Mouse (Mus musculus) c-Kit-positive CD71-positive TER-119-negative erythroid progenitor cells, embryonic 14.5 days (primary cell): ENCODE measurements around the gene 9430097D07Rik.

ENCODE experiments used
- DNase-seq: peaks from one replicate; pipeline ENCODE4 v3.0.0-alpha.2; 2013; ENCODE audit warnings: low read depth

The 9430097D07Rik gene

DNA sequence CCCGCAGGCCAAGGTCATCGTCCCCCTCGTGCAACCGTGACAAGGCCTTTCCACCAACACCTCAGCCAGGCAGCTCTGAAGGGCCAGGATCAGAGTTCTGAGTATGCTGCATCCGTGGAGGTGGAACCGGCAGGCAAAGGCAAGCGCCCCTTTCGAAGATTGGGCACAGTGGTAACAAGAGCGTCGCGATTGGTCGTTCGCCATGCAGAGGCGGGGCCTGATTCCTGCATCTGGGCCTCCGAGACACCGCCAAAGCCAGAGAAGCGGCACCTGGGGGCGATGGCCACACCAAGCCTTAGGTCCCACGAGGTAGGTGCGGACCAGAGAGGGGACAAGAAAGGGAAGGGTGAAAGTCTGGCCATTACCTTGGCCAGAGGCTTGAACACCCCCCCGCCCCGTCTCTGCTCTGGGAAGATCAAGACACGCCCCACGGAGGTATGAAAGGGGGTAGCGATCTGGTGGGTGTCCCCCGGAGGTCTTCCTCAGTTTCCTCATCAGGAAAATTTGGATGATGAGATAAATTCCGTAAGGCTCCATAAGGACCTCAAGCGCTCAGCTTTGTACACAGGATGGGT lies at the start of gene 9430097D07Rik:
Gene 9430097D07Rik, minus strand, starts transcription at position 99 of the 575 bp plus-strand sequence.
- peak; percentile 60 for DNase-seq

DNA sequence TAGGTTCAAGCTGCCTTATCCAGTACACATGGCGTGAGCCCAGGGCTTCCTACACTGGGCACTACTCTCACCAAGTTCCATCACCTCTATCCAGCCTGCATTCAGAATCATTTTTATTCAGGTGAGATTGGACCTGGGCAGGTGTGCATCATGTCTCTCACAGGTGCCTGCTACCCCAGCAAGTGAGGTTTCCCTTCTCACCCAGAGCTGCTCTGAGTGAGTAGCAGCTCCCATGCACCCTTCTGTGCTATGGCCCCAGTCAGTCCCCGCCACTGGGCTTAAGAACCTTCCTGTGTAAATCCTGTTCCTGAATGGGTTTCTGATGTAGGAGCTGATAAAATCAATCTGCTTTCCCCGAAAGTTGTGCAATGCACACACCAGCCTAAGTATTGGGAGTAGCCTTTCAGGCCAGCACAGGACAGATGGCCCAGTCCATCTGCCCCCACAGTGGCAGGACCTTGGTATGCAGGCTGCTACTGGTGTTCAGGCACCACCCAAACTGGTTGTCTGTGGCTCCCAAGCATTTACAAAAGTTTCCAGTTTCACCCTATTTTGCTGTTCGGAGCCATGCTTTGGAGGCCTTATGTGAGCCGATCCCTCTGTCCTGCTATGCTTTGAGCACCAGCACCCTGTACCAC lies 48.7 kb upstream of the 9430097D07Rik start:
- no peak for DNase-seq

DNA sequence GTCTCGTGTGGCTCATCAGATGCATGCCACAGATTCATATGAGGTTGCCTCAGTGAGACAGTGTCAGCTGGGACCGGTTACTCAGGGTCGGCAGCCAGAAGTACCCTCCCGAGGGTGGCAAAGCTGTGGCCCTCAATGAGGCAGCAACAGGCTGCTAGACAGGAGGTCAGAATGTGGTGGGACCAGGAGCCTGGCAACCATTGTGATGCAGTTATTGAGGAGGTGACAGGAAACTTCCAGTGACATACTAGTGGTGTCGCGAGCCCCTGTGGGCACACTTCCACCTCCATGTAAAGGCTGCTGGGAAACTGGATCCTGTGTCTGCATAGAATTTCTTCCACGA lies 46.0 kb upstream of the 9430097D07Rik start, which contains the start of gene Ak1:
Gene Ak1, plus strand, starts transcription at position 242 of the 343 bp plus-strand sequence.
- no peak for DNase-seq

DNA sequence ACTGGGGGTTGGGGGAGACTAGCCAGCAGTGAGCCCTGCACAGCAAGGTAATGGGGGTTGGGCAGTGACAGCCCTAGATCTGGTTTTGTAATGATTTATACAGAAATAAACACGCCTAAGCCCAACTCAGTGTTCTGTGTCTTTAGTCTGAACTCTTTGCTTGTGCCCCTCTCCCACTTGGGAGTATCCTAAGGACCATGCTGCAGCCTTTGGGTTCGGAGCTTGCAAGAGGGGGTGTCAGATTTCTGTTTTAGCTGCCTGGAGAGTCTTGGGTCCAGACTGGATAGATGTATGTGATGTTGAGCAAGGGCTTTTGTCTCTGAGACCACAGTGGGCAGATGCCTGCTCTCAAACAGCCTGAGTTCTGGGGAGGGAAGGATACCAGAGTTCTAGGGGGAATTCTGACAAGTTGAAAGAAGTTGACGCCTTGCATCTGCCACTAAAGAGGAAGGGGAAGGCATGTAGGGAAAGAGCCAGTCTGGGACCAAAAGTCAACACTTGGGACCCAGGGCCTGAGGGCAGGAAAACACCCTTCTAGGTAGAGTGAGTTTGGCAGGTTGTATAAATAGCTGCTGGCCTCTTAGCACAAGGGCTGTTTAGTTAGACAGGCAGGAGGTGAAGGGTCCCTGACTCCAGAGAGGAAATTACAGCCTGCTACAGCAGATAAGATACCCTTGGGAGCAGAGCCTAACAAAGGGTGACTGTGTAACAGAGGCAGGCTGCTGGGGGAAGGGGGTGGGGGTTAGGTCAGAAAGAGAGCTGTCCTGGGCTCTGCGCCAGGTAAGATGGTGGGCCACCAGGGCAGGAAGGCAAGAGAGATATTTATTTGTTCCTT lies 45.4 kb upstream of the 9430097D07Rik start:
- no peak for DNase-seq

DNA sequence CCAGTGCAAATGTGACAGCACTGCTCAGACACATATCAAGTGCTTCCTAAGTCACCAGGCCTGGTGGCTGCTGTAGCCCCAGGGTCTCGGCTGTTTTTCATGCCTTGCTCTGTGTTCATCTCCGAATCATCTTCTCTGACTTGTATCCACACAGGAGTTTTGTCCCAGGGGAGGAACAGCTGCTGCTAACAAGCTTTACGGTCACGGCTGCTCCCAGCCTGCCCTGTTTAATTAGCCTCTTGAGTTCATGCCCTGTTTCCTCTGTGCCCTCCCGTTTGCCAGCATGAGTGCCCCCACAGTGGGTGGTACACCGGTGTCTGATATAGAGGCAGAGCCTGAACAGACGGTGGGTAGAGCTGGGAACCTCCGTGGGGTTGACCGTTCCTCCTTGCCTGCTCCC lies 42.6 kb upstream of the 9430097D07Rik start:
- no peak for DNase-seq

DNA sequence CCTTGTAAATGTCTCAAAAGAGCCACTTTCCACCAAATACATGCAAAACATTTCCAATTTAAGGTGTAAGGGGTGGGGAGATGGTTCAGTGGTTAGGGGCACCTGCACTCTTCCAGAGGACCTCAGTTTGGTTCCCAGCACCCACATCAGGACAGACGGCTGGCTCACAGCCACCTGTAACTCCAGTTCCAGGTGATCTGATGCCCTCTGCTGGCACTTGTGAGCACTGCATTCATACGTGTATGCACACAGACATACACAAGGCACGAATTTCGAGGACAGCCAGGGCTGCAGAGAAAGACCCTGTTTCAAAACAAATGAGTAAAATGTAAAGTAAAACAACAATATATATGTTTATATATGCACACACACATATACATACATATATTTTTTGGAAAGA lies 42.1 kb upstream of the 9430097D07Rik start:
- DNase-seq, result no peak

DNA sequence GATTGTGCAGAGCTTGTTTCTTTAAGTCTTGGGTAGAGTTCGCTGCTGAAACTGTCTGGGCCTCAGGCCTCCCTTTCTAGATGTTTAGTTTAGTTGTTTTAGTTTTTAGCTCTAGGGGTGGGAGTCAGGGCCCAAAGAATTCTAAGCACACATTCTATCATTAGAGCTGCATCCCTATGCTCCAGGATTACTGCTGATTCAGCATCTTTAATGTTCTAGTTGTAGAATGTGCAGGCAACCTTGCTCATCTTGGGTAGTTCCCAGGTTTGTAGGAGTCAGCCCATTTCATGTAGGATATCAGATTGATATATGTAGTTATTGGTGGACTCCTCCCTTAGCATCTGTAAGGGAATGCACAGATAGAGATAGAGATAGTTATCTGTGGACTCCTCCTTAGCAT lies 41.6 kb upstream of the 9430097D07Rik start:
- DNase-seq, result no peak

DNA sequence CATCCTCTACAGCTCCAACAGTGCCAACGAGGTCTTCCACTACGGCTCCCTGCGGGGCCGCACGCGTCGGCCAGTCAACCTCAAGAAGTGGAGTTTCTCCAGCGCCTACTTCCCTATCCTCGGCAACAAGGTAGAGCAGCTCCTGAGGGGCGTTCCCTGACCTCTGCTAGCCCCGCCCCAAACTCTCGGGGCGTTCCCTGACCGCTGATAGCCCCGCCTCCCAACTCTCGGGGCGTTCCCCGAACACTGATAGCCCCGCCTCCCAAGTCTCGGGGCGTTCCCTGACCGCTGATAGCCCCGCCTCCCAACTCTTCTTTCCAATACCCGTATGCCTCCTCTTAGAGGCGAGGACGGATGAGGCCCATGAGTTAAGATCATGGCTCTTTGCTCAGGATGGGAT lies 36.8 kb upstream of the 9430097D07Rik start:
- DNase-seq, result no peak

DNA sequence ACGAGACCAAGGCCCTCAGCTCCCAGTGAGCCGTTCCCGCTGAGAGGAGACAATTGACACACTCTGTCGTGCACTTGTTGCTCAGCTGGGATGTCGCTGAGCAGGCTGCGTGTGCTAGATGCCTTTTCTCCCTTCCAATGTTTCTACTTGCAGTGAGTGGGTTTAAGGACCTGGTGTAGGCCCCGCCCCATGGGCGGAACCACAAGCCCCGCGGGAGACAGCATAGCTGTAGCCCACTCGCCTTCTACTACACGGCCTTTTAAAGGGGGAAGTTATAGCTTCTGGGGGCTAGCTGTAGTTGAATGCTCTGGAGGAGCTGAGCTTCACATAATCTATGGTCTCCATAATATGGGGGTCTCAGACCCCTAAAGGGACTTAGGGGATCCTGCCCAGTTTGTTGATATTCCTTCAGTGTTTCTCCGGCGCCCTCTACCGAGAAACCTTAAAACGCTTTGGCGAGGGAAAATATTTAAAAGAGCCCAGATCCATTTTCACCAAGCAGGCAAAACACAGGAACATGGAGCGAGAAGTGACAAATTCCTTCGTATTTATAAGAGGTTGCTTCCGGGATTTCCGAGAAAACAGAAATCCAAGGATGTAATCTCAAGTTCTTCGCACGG lies 35.2 kb upstream of the 9430097D07Rik start:
- no peak for DNase-seq

DNA sequence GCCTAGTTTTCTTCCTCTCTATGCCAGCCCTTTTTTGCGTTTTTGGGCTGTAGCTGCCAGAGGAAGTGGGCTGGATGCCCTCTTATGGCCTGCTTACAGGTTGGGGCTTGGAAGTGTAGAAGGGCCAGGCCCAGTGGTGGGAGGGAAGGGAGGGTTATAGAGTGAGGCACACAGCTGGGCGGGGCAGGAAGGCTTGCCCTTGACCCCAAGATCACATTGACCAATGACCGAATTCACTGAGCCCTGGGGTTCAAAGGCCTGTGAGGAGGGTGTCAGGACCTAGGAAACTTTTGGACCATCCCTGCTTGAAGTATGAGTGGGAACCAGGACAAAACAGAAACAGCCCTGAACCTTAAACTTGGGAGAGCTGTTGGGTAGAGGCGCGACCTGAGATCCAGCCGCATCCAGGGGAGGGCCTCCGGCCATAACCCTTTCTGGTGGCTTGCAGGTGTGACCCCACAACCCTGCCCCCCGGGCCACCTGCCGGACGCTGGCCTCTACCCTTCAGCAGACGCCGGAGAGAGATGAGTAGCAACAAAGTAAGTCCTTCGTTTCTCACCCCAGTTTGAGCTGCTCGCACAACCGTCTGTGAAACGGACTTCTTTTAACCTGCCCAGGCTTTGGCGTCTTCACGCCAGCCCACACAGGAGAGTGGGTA lies 33.4 kb upstream of the 9430097D07Rik start:
- no peak for DNase-seq

DNA sequence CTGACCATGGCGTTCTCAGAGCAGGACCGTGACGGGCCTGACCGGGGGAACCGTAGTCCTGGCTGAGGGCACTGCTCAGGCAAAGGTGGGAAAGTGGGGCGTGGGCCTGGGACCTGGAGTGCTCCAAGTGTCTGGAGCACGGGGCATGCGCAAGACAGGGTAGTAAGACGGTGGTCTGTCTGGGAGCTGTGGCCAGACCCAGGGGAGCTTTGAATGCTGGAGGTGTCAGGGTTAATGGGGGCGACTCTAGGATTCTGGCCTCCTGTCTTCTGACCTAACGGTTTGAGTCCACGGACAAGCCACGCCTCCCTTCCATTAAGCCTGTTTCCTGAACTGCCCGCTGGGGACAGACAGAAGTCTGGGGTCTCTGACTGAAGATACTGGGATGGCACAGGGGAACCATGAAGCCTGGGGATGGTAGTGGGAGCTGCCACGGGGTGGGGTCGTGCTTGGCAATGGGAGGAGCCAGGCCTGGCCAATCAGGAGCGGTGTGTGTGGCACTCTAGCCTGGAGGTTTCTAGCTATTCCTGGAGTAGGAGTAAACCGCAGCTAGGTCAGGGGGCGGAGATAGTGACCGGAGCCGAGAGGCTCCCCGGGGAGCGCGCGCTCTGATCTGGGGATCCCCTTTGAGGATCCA lies 32.8 kb upstream of the 9430097D07Rik start:
- DNase-seq, result peak; percentile 80

DNA sequence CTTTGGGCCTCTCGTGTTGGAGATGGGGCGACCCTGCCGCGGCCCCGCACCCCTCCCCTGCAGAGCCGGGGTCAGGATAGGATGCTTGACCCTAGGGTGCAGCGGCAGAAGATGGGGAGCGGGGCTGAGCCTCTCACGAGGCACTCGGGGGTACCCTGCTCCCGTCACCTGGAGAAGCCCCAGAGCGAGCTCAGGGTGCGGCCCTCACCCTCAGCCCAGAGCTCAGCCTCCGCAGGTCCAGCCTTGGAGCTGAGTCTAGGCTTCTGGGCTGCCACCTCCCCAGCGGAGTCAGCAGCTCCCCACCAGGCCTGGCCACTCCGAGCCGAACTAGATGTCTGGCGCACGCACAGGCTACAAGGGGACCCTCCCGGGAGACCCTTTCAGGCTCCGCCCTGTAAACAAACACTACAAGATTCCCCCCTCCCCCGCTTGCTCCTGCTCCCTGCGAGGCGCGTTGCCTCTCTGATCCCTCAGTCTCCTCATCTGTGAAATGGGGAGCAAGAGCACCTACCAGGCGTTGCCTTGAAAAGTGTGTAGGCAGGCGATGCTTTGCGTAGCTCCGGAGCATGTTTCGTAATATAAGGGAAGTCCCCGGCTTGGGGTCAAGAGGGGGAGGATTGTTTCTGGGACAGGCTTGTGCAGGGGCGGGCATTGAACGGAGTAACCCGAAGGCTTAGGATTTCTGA lies 31.9 kb upstream of the 9430097D07Rik start:
- no peak for DNase-seq

DNA sequence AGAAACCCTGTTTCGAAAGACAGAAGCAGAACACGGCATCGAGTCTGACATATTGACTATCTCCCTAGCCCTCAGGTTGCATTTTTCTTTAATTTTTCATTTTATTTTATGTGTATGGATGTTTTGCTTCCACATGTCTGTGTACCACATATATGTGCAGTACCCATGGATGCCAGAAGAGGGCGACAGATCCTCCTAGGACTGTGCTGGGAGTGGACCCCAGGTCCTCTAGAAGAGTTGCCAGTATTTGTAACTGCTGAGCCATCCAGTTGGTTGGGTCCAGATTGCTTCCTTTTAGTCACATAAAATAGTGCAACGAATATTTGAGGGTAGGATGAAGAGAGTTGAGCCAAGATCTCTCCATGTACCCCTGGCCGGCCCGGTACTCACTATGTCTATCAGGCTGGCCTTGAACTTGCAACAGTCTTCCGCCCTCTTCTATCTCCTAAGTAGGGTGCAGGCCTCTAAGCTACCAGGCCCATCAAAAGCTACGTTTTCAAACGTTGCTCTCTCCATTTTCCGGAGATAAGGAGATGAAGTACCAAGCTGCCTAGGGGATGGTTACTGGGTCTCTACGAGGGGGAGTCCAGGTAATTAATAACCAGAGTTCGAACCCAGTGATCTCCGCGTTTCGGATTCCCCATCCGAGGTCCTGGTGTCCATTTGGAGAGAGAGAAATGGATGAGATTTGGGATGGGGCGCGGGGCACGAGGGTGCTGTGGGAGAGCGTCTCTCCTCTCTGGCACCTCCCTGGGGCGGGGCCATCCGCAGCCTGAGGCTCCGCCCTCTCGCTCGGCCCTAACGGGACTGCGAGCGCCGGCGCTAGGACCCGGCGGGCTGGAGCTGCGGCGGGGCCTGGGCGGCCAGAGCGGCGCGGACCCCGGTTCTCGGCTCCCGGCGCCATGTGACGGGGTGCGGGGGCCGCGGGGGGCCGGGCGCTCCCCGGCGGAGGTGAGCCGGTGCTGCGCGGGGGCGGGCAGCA lies 31.0 kb upstream of the 9430097D07Rik start:
- peak; percentile 82 for DNase-seq

DNA sequence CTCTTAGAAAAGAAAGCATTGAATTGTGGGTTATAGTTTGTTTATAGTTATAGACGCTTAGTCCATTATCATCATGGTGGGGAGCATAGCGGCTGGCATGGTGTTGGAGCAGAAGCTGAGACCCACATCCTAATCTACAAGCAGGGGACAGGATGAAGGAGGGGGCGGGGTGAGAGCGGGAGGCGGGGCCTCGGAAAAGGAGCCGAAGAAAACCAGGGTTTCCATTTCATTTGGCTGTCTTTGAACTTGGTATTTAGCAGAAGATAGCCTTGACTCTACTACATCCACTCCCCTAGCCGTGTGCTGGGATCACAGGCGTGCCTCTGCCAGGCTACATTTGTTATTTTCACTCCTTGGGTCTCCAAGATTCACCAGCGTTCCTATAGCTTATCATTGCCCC lies 29.1 kb upstream of the 9430097D07Rik start:
- DNase-seq, result no peak

DNA sequence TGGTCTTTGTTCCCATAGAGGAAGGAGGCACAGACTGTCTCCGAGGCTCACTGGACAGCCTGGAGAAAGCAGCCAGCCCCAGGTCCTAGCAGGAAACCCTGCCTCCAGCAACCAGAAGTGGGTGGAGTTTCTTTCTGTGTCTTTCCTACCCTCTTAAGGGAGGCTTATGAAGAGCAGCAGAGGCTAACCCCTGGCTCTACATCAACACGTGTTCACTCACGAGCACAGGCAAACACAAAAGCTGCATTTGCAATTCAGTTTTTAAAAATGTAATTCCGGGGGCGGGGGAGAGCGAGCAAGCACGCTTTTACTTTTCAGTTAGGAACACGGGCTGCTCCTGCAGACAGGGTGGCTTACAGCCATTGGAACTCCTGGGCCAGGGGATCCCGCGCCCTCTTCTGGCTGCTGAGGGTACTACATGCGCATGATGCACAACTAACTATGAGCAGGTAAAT lies 27.1 kb upstream of the 9430097D07Rik start:
- DNase-seq, result no peak

DNA sequence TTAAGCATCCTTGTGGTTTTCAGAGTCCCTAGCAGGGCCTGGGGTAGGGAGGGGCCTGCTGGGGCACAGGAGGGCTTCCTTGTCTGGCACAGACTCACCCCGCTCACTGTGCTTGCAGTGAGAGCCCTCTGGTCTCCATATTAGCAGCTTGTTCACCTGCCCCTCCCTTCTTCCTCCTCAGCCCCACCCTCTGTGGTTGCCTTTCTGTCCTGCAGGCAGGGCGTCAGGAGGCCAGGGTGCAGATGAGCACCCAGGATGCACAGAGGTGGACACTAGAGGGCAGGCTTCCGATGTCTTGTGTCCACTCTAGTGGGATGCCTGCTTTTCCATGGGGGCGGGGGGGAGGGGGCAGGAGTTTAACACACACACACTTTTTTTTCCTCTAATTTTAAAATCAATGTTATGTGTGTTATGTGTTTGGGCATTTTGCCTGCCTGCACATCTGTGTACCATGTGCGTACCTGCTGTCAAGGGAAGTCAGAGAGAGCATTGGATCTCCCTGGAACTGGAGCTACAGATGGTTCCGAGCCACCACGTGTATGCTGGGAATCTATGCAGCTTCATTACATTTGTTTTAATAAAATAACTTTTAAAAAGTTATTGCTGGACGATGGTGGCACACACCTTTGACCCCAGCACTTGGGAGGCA lies 26.1 kb upstream of the 9430097D07Rik start:
- no peak for DNase-seq

DNA sequence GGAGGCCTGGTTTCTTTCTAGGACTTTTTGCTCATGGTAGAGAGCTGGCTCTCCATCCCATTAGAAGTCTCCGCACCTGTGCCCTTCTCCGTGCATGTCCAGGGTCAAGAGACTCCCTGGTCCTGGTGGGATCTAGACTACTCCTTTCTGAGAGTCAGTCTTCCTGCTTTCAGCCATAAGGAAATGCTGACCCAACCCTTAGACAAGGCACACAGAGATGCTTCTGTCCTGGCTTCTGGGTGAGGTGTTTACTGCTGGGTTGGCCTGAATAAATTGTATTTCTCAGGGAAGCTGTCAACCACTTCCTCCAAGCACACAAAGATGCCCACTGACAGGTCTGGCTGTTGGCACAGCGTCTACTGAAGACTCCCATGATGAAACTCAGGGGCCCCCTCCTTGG lies 23.9 kb upstream of the 9430097D07Rik start, which contains the start of gene St6galnac6:
Gene St6galnac6, plus strand, starts transcription at position 301 of the 400 bp plus-strand sequence.
- DNase-seq, result no peak

DNA sequence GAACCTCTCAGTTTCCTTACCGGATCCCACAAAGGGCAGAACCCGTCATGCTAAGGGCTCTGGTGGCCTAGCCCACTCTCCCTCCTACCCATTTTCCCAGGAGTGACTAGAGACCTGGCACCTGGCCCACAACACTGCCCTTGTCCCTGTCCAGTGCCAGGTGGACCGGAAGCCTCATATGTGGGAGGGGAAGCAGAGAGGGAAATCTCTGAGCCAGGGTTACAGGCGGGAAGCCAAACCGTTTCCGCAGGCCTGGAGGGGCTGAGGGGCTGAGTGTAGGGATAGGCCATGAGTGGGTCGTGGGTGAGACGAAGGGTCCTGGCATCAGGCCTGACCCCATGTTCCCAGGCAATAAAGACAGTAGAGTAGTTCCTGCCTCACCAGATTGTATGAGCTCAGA lies 23.0 kb upstream of the 9430097D07Rik start:
- DNase-seq, result no peak

DNA sequence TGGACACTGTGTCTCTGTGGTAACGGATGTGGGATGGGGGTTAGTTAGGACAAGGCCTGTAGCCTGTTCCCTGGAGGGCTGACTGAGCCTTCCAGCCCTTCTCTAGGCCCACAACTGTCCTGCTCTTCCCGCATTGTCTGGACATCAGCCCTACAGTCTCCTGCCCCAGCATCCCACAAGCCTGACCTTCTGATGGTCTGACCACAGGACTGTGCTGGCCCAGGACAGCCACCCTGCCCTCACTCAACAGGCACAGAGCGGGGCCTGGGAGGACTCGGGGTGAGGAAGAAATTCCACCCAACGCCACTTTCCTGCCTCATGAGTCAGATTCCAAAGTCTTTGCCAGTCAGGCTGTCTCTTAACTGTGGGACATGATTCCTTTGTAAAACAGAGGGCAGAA lies 22.2 kb upstream of the 9430097D07Rik start:
- DNase-seq, result no peak
